Mouse (Mus musculus): Measurements from ENCODE around the gene 6430628N08Rik. TPM values are rescaled to one million over a fixed set of nuclear protein-coding genes. Genes with fewer than 3 reads are reported as not detected.

6430628N08Rik gene
- polyA plus RNA-seq, 1 experiment from 2014 or later: not detected

- under 1% methylated on average over 71 of the region's 71 CpGs for WGBS
- H3K4me1 ChIP-seq (ENCODE audit: control insufficient read depth, insufficient read depth, low read length): no peaks in the 10 kb centered on the region
- ATAC-seq: peak; percentile 61
Measured at GRCm38 (mm10) chr4:115939295-115940102, 49.0 kb downstream of the 6430628N08Rik start, which contains the start of gene Dmbx1. TSS of gene Dmbx1 (minus strand) at chr4:115939926.

DNA sequence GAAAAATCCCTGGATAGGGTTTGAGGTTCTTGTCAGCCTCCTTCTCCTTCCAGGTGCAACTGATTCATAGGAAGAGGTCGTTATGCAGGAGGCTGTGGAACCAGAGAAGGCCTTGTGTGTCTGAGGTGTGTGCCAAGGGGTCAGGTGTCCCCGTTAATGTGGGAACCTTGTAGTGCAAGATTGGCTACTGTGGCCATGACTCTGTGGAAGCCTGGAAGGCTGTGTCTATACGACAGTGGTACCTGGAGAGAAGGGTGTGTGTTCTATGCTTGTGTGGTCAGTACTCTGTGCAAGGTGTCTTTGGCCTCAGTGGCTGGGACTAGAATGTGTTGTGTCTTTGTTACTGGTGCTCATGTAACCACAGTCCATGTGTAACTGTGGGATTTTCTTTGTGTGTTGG is 50.2 kb downstream of the 6430628N08Rik start:
- Histone ChIP-seq H3K9me3 (replicated peaks; ENCODE audit: control insufficient read depth, low read length) (no peaks in the 10 kb centered on the region), H3K27ac (ENCODE audit: low read depth, low read length) (no peak overlapping the region), H3K9ac (ENCODE audit: low read length) (no peak overlapping the region), H3K27me3 (replicated peaks; ENCODE audit: control insufficient read depth, insufficient read depth, low read length) (peaks cover 100% of the 10 kb centered on the region), H3K36me3 (ENCODE audit: control insufficient read depth, insufficient read depth, low read length) (no peaks in the 10 kb centered on the region), H3K4me3 (ENCODE audit: low read depth, low read length) (no peak overlapping the region), H3K4me2 (ENCODE audit: low read length) (no peak overlapping the region), H3K4me1 (ENCODE audit: control insufficient read depth, insufficient read depth, low read length) (no peaks in the 10 kb centered on the region)
- ATAC-seq (no peak), DNase-seq (ENCODE audit: low spot score) (no peak)
- 2% methylated on average over 3 of the region's 3 CpGs for WGBS

More at GRCm38 (mm10) chr4:115939295-115940102, 49.0 kb downstream of the 6430628N08Rik start, which contains the start of gene Dmbx1:
- H3K4me3 ChIP-seq (ENCODE audit: low read depth, low read length): peak within 1 kb of the TSS; percentile 20
- DNase-seq (ENCODE audit: low spot score): no peak
- no peaks in the 10 kb centered on the region for H3K36me3 ChIP-seq (ENCODE audit: control insufficient read depth, insufficient read depth, low read length)
- H3K27me3 ChIP-seq (replicated peaks; ENCODE audit: control insufficient read depth, insufficient read depth, low read length): peaks cover 95% of the 10 kb centered on the region
- no peak within 1 kb of the TSS for H3K27ac ChIP-seq (ENCODE audit: low read depth, low read length)
- H3K9ac ChIP-seq (ENCODE audit: low read length): no peak within 1 kb of the TSS
- no peaks in the 10 kb centered on the region for H3K9me3 ChIP-seq (replicated peaks; ENCODE audit: control insufficient read depth, low read length)
- peak within 1 kb of the TSS; percentile 46 for H3K4me2 ChIP-seq (ENCODE audit: low read length)

GRCm38 (mm10) chr4:115941242-115941820 is 50.9 kb downstream of the 6430628N08Rik start:
- ATAC-seq (no peak), DNase-seq (ENCODE audit: low spot score) (no peak)
- Histone ChIP-seq H3K4me1 (ENCODE audit: control insufficient read depth, insufficient read depth, low read length) (no peaks in the 10 kb centered on the region), H3K4me2 (ENCODE audit: low read length) (no peak overlapping the region), H3K27ac (ENCODE audit: low read depth, low read length) (no peak overlapping the region), H3K4me3 (ENCODE audit: low read depth, low read length) (no peak overlapping the region), H3K36me3 (ENCODE audit: control insufficient read depth, insufficient read depth, low read length) (no peaks in the 10 kb centered on the region), H3K9me3 (replicated peaks; ENCODE audit: control insufficient read depth, low read length) (no peaks in the 10 kb centered on the region), H3K27me3 (replicated peaks; ENCODE audit: control insufficient read depth, insufficient read depth, low read length) (peaks cover 100% of the 10 kb centered on the region), H3K9ac (ENCODE audit: low read length) (no peak overlapping the region)
- 3% methylated on average over 9 of the region's 9 CpGs for WGBS

DNA sequence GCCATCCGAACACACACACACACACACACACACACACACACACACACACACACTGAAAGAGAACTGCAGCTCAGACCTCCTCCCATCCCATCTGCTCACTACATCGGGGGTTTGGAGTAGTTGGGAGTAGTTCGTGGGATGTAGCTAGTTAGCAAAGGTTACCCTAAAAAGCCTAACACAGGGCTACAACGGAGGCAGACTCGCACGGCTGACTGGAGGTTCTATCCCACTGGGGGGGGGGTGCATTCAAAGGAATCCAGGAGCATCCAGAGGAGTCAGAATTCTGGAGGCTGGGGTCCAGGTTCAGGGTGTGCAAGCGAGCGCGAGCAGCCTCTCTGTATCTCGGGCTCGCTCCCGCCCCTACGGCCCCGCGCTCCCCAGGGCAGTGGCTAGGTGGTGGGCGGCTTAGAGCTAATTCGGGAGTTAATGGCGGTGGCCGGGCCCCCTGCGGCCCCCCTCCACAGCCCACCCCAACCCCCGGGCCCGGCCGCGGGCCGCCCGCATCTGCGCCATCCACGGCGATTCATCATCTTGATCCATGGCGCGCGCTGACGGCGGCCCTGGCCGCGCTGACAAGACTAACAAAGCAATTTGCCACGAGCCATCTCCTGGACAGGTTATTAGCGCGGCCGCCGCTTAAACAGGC is 53.3 kb downstream of the 6430628N08Rik start:
- no peaks in the 10 kb centered on the region for H3K4me1 ChIP-seq (ENCODE audit: control insufficient read depth, insufficient read depth, low read length)
- no peak overlapping the region; the same call in 1 of the 2 replicates for H3K9ac ChIP-seq (ENCODE audit: low read length)
- H3K4me3 ChIP-seq (ENCODE audit: low read depth, low read length): no peak overlapping the region
- H3K27ac ChIP-seq (ENCODE audit: low read depth, low read length): no peak overlapping the region
- H3K27me3 ChIP-seq (replicated peaks; ENCODE audit: control insufficient read depth, insufficient read depth, low read length): peaks cover 91% of the 10 kb centered on the region
- peak; percentile 44; the same call in 1 of the 2 replicates for ATAC-seq
- no peaks in the 10 kb centered on the region for H3K36me3 ChIP-seq (ENCODE audit: control insufficient read depth, insufficient read depth, low read length)
- no peaks in the 10 kb centered on the region for H3K9me3 ChIP-seq (replicated peaks; ENCODE audit: control insufficient read depth, low read length)
- H3K4me2 ChIP-seq (ENCODE audit: low read length): peak overlapping the region; percentile 28
- WGBS: 0% methylated on average over 40 of the region's 41 CpGs
- no peak for DNase-seq (ENCODE audit: low spot score)

Other genes with a start within 250 kb of the 6430628N08Rik start
- gene Cyp4b1, start 242.9 kb upstream of the 6430628N08Rik start, polyA plus RNA-seq (2014; fragmentation: Nextera tagmentation; extraction: Ambion mirVana): 0.33 TPM in 2 replicates
- gene Efcab14, start 152.9 kb upstream of the 6430628N08Rik start, polyA plus RNA-seq (2014; fragmentation: Nextera tagmentation; extraction: Ambion mirVana): 17.7 and 23.4 TPM in 2 replicates
- not detected in 2 replicates for gene Tex38, start 109.6 kb upstream of the 6430628N08Rik start, polyA plus RNA-seq (2014; fragmentation: Nextera tagmentation; extraction: Ambion mirVana)
- gene Atpaf1, start 105.9 kb upstream of the 6430628N08Rik start, polyA plus RNA-seq (2014; fragmentation: Nextera tagmentation; extraction: Ambion mirVana): 30.1 and 36.2 TPM in 2 replicates
- gene Mob3c, start 62.6 kb upstream of the 6430628N08Rik start, polyA plus RNA-seq (2014; fragmentation: Nextera tagmentation; extraction: Ambion mirVana): 3.1 and 3.9 TPM in 2 replicates
- 19.6 and 20.0 TPM in 2 replicates for gene Mknk1, start 51.5 kb upstream of the 6430628N08Rik start, polyA plus RNA-seq (2014; fragmentation: Nextera tagmentation; extraction: Ambion mirVana)
- gene Kncn, start 6.3 kb upstream of the 6430628N08Rik start, polyA plus RNA-seq (2014; fragmentation: Nextera tagmentation; extraction: Ambion mirVana): 0.31 TPM in 1 of 2 replicates, not detected in the other
- gene Dmbx1, start 49.3 kb downstream of the 6430628N08Rik start, polyA plus RNA-seq (2014; fragmentation: Nextera tagmentation; extraction: Ambion mirVana): 0.05 TPM in 2 replicates
- 7.0 and 7.3 TPM in 2 replicates for gene Faah, start 127.3 kb downstream of the 6430628N08Rik start, polyA plus RNA-seq (2014; fragmentation: Nextera tagmentation; extraction: Ambion mirVana)
- 14.2 and 15.3 TPM in 2 replicates for gene Nsun4, start 163.2 kb downstream of the 6430628N08Rik start, polyA plus RNA-seq (2014; fragmentation: Nextera tagmentation; extraction: Ambion mirVana)
- 479 and 583 TPM in 2 replicates for gene Uqcrh, start 184.4 kb downstream of the 6430628N08Rik start, polyA plus RNA-seq (2014; fragmentation: Nextera tagmentation; extraction: Ambion mirVana)
- 67.9 and 74.0 TPM in 2 replicates for gene Lrrc41, start 184.6 kb downstream of the 6430628N08Rik start, polyA plus RNA-seq (2014; fragmentation: Nextera tagmentation; extraction: Ambion mirVana)
- gene Rad54l, start 233.0 kb downstream of the 6430628N08Rik start, polyA plus RNA-seq (2014; fragmentation: Nextera tagmentation; extraction: Ambion mirVana): 18.1 and 18.2 TPM in 2 replicates
- 54.8 and 56.0 TPM in 2 replicates for gene Pomgnt1, start 233.2 kb downstream of the 6430628N08Rik start, polyA plus RNA-seq (2014; fragmentation: Nextera tagmentation; extraction: Ambion mirVana)

Measured in forebrain, embryonic 14.5 days (tissue).